Mouse (Mus musculus) gastrocnemius, postnatal 4 days (tissue): ENCODE data around the gene Cxxc4. TPM values are rescaled to one million over a fixed set of nuclear protein-coding genes. Genes with fewer than 3 reads are reported as not detected.

ENCODE experiments used
- DNase-seq, 2 experiments: peaks; one replicate each; pipeline ENCODE4 v3.0.0; 2021 to 2022; ENCODE audit warnings: low spot score in 2 of 2, mixed read lengths in 2 of 2
- microRNA-seq: library from miRNA; unstranded; fragments of <30 nt; microRNA quantifications from one replicate; pipeline ENCODE4 v1.2.0, GENCODE M21; 2021
- total RNA-seq, 2 experiments: library from RNA; stranded (reverse); gene quantifications; 2 replicates each; pipeline ENCODE4 v1.2.3; 2021

Gene Cxxc4
- total RNA-seq, 2 experiments from 2014 or later, result 2.2 to 2.7 TPM

GRCm38 (mm10) chr3:134243168-134243849 lies 7.0 kb downstream of the Cxxc4 start:
- DNase-seq, result no peak

GRCm38 (mm10) chr3:134243850-134244247 lies 7.6 kb downstream of the Cxxc4 start:
- no peak for DNase-seq

GRCm38 (mm10) chr3:134254221-134254620 lies 17.9 kb downstream of the Cxxc4 start:
- DNase-seq, result no peak

GRCm38 (mm10) chr3:134258715-134259114 lies 22.4 kb downstream of the Cxxc4 start:
- no peak for DNase-seq

- DNase-seq, result no peak
Measured at GRCm38 (mm10) chr3:134259300-134259699, 23.0 kb downstream of the Cxxc4 start.

GRCm38 (mm10) chr3:134279655-134280054 lies 43.4 kb downstream of the Cxxc4 start:
- no peak for DNase-seq

GRCm38 (mm10) chr3:134281527-134282370 lies 45.5 kb downstream of the Cxxc4 start:
- DNase-seq, result no peak

- DNase-seq, result no peak
Measured at GRCm38 (mm10) chr3:134295217-134295616, 58.9 kb downstream of the Cxxc4 start.

- no peak for DNase-seq
Measured at GRCm38 (mm10) chr3:134302681-134303491, 66.6 kb downstream of the Cxxc4 start.

- DNase-seq, result no peak
Measured at GRCm38 (mm10) chr3:134303492-134303808, 67.2 kb downstream of the Cxxc4 start.

GRCm38 (mm10) chr3:134306507-134306906 lies 70.2 kb downstream of the Cxxc4 start:
- no peak for DNase-seq

- DNase-seq, result no peak
Measured at GRCm38 (mm10) chr3:134307801-134308200, 71.5 kb downstream of the Cxxc4 start.

Small RNAs within 50 kb of the gene (microRNA-seq; reads per million reads assigned to microRNA genes)
- not detected for gene Mir1895
